Mouse (Mus musculus) CH12.LX (cell line): Measurements from ENCODE around the gene Prom1. TPM values are rescaled to one million over a fixed set of nuclear protein-coding genes. Genes with fewer than 3 reads are reported as not detected.

Experiments
- DNase-seq: peaks from one replicate; pipeline ENCODE4 v3.0.0-alpha.2; 2013; ENCODE audit errors: extremely low read depth
- H3K27ac ChIP-seq: 2 replicates; pipeline ENCODE4 v1.5.1; 2012; ENCODE audit warnings: low read depth, mild to moderate bottlenecking, control low read depth, moderate library complexity; ENCODE audit not compliant: insufficient read depth
- H3K27me3 ChIP-seq: replicated peaks from 2 replicates; pipeline ENCODE3; 2012; ENCODE audit warnings: inconsistent platforms
- H3K36me3 ChIP-seq, 2 experiments: replicated peaks in 1 of 2; 2 replicates each; pipeline versions ENCODE3 to v1.6.1; 2012; ENCODE audit warnings: inconsistent platforms in 1 of 2, low read length in 1 of 2, mild to moderate bottlenecking in 1 of 2, mixed read lengths in 1 of 2, moderate library complexity in 1 of 2; ENCODE audit not compliant: control insufficient read depth in 1 of 2, insufficient read depth in 1 of 2
- H3K4me1 ChIP-seq, 2 experiments: 2 replicates each; pipeline ENCODE4 v1.6.1; 2012; ENCODE audit warnings: inconsistent platforms in 1 of 2, moderate library complexity in 1 of 2; ENCODE audit not compliant: insufficient read depth in 2 of 2, control insufficient read depth in 1 of 2
- H3K4me2 ChIP-seq: 2 replicates; pipeline ENCODE4 v1.6.1; 2012; ENCODE audit warnings: low read depth, mild to moderate bottlenecking, control low read depth; ENCODE audit not compliant: poor library complexity, insufficient read depth, severe bottlenecking
- H3K4me3 ChIP-seq, 3 experiments: fragments of 150-350 bp in 1 of 3; sonication (generic) in 1 of 3; replicated peaks in 1 of 3; 2 replicates each; pipeline versions ENCODE3 to v1.5.1; 2011 to 2012; ENCODE audit warnings: low read depth in 2 of 3, low read length in 2 of 3, mild to moderate bottlenecking in 2 of 3, moderate library complexity in 2 of 3, control low read depth in 1 of 3, improper control_type of control experiment in 1 of 3, inconsistent platforms in 1 of 3, mixed read lengths in 1 of 3; ENCODE audit not compliant: poor library complexity in 1 of 3
- H3K79me2 ChIP-seq: replicated peaks from 2 replicates; pipeline ENCODE4 v1.6.1; 2012; ENCODE audit warnings: mild to moderate bottlenecking, moderate library complexity; ENCODE audit not compliant: control insufficient read depth, poor library complexity, insufficient read depth, severe bottlenecking; ENCODE audit errors: extremely low read depth
- H3K9ac ChIP-seq: 2 replicates; pipeline ENCODE4 v1.6.1; 2012; ENCODE audit warnings: low read depth, mild to moderate bottlenecking, control low read depth, moderate library complexity; ENCODE audit not compliant: insufficient read depth
- H3K9me3 ChIP-seq: replicated peaks from 2 replicates; pipeline ENCODE3; 2012; ENCODE audit warnings: low read length, inconsistent platforms, mixed read lengths
- BHLHE40 ChIP-seq: IDR thresholded peaks from 2 replicates; pipeline ENCODE4 v1.6.1; 2011; ENCODE audit warnings: mild to moderate bottlenecking, low read depth, low read length, improper control_type of control experiment
- CTCF ChIP-seq, 2 experiments: IDR thresholded peaks in 1 of 2; conservative IDR thresholded peaks in 1 of 2; 2 replicates each; pipeline ENCODE4 v1.5.1; 2011 to 2012; ENCODE audit warnings: low read depth in 2 of 2, low read length in 2 of 2, improper control_type of control experiment in 1 of 2, inconsistent platforms in 1 of 2, mild to moderate bottlenecking in 1 of 2, moderate library complexity in 1 of 2
- GABPA ChIP-seq: IDR thresholded peaks from 2 replicates; pipeline ENCODE4 v1.6.1; 2012; ENCODE audit warnings: low read depth, low read length, improper control_type of control experiment, inconsistent platforms; ENCODE audit not compliant: insufficient replicate concordance
- JUND ChIP-seq: conservative IDR thresholded peaks from 2 replicates; pipeline ENCODE4 v1.6.1; 2011; ENCODE audit warnings: low read depth, low read length, improper control_type of control experiment
- KAT2A ChIP-seq: IDR thresholded peaks from 2 replicates; pipeline ENCODE4 v1.6.1; 2012; ENCODE audit warnings: low read length, improper control_type of control experiment, inconsistent platforms; ENCODE audit not compliant: insufficient replicate concordance
- MAX ChIP-seq: IDR thresholded peaks from 2 replicates; pipeline ENCODE4 v1.6.1; 2011; ENCODE audit warnings: low read length, improper control_type of control experiment
- MXI1 ChIP-seq: IDR thresholded peaks from 2 replicates; pipeline ENCODE4 v1.6.1; 2011; ENCODE audit warnings: mild to moderate bottlenecking, low read depth, low read length, improper control_type of control experiment
- NELFE ChIP-seq: IDR thresholded peaks from 2 replicates; pipeline ENCODE4 v1.6.1; 2011; ENCODE audit warnings: low read depth, low read length, improper control_type of control experiment
- NRF1 ChIP-seq: IDR thresholded peaks from 2 replicates; pipeline ENCODE4 v1.6.1; 2014; ENCODE audit warnings: low read depth, mild to moderate bottlenecking, inconsistent platforms, low read length, improper control_type of control experiment, moderate library complexity
- RAD21 ChIP-seq: IDR thresholded peaks from 2 replicates; pipeline ENCODE4 v1.6.1; 2011; ENCODE audit warnings: low read depth, mild to moderate bottlenecking, low read length, improper control_type of control experiment, moderate library complexity
- SIN3A ChIP-seq: IDR thresholded peaks from 2 replicates; pipeline ENCODE4 v1.6.1; 2012; ENCODE audit warnings: low read length, improper control_type of control experiment, inconsistent platforms
- SMC3 ChIP-seq: IDR thresholded peaks from 2 replicates; pipeline ENCODE4 v1.6.1; 2011; ENCODE audit warnings: low read depth, low read length, improper control_type of control experiment
- UBTF ChIP-seq: IDR thresholded peaks from 2 replicates; pipeline ENCODE4 v1.6.1; 2012; ENCODE audit warnings: low read depth, mild to moderate bottlenecking, inconsistent platforms, low read length, improper control_type of control experiment, moderate library complexity
- ZC3H11A ChIP-seq: IDR thresholded peaks from 2 replicates; pipeline ENCODE4 v1.6.1; 2012; ENCODE audit warnings: low read depth, mild to moderate bottlenecking, inconsistent platforms, low read length, improper control_type of control experiment
- ZNF384 ChIP-seq: IDR thresholded peaks from 2 replicates; pipeline ENCODE4 v1.6.1; 2012; ENCODE audit warnings: low read depth, low read length, improper control_type of control experiment, inconsistent platforms
- dilution Hi-C: fragments of 300-500 bp; cut with MboI; formaldehyde crosslinking; loops from 2 replicates; pipeline ENCODE4 v1.14.3; 2020; ENCODE audit warnings: low sequenced_read_pairs; ENCODE audit not compliant: extremely low pct_unique_long_range_greater_than_20kb, extremely low pct_ligation_motif_present
- in situ Hi-C: fragments of 300-500 bp; cut with MboI; formaldehyde crosslinking; loops from 3 replicates; pipeline ENCODE4 v1.14.3; 2019; ENCODE audit warnings: low sequenced_read_pairs, low pct_ligation_motif_present, low pct_unique_long_range_greater_than_20kb, mixed read lengths
- polyA plus RNA-seq: library from polyadenylated mRNA; unstranded; fragments of >175 nt; gene quantifications from 2 replicates; pipeline ENCODE4 v1.2.1, GENCODE M21; 2012; ENCODE audit warnings: low read depth; ENCODE audit not compliant: insufficient read length
- total RNA-seq, 2 experiments: library from RNA; depleted of rRNA; stranded (reverse); fragments of 300-350 nt in 1 of 2; fragments of >200 nt in 1 of 2; gene quantifications; 2 replicates each; pipeline ENCODE4 v1.2.3; 2012 to 2014

The Prom1 gene
- total and polyA plus RNA-seq, 3 experiments = 0.13 to 0.39 (median 0.21) TPM

DNA sequence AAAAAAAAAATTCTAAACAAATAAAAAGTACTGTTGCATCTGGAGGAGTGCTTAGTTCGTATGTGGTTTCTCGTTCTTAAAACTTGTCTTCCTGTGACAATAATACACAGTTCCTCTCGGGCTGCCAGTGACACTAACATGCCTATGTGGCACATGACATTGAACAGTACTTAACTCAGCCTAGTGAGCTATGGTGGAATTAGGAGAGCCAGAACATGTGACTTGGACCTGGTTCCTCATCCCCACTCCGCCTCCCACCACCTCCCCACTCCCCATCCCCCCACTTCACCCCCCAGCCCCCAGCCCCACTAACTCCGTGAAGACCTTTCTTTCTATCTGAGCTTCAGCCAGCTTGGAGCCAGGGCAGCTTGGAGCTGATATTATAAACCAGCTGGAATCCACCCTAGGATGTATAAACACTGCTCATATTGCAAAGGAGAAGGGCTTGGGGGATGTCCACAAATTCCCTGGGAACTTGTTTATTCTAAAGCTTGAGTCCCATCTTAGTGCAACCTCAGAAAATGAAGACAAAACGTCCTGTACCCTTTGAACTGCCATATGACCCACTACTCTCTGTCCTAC lies 52.3 kb downstream of the Prom1 start:
- no peak overlapping the region for H3K4me2 ChIP-seq
- no peak for DNase-seq
- H3K27ac ChIP-seq = no peak overlapping the region
- H3K27me3 ChIP-seq = no peaks in the 10 kb centered on the region
- in situ Hi-C loops = no loop called here
- H3K79me2 ChIP-seq = no peaks in the 10 kb centered on the region
- TF ChIP-seq MXI1 (no peak), MAX (no peak), KAT2A (no peak), SMC3 (no peak), GABPA (no peak), NRF1 (no peak), BHLHE40 (no peak), JUND (no peak), UBTF (no peak)
- no peaks in the 10 kb centered on the region for H3K9me3 ChIP-seq
- H3K4me1 ChIP-seq = peaks cover 0 to 12% of the 10 kb centered on the region in 2 experiments; a peak in 2 of 4 replicates
- no peak overlapping the region for H3K9ac ChIP-seq
- H3K36me3 ChIP-seq = no peaks in the 10 kb centered on the region
- no peak overlapping the region for H3K4me3 ChIP-seq
- dilution Hi-C loops = no loop called here

DNA sequence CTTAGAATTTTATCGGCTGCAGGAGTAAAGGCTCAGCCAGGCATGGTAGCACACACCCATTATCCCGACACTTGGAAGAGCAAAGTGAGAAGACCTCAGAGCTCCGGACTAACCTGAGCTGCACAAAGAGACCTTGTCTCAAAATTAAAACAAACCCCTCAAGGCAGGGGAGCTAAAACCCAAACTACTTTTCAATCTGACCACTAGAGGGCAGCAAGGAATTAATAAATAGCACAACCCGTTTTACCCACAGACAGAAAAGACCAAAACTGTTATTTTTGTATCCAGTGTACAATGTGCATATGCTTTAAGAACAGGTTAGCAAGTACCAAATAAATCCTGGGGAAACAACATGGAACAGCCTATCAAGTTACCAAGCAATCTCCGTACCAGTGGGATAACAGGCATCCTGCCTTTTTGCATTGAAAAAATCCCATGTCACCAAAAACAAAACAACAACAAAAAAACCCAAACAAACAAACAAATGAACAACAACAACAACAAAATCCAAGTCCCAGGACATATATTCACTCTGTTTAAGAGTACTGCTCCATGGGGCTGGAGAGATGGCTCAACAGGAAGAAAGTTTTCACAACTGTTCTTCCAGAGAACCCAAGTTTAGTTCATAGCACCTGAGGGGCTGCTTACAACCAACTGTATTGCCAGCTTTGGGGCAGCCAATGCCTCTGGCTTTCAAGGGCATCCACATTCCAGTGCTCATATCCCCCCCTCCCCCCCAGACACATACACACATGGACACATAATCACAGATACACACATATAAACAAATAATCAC lies 53.1 kb downstream of the Prom1 start:
- Histone ChIP-seq H3K9ac (no peak overlapping the region), H3K27ac (no peak overlapping the region), H3K4me1 (peaks cover 0 to 12% of the 10 kb centered on the region in 2 experiments; a peak in 2 of 4 replicates), H3K36me3 (no peaks in the 10 kb centered on the region), H3K9me3 (no peaks in the 10 kb centered on the region), H3K4me3 (no peak overlapping the region), H3K27me3 (no peaks in the 10 kb centered on the region), H3K4me2 (no peak overlapping the region), H3K79me2 (no peaks in the 10 kb centered on the region)
- in situ Hi-C loops = no loop called here
- peak; percentile 56 to 86; a peak in 3 of 4 replicates for TF ChIP-seq CTCF (conservative IDR thresholded peaks at IDR 0.05 in 1 of 2, IDR thresholded peaks at IDR 0.05 in 1 of 2; ENCODE audit: low read depth in 2 of 2, low read length in 2 of 2)
- 0 out of 2 replicates have a peak, but pooled peaks have one; percentile 21 for TF ChIP-seq JUND
- 0 out of 2 replicates have a peak, but pooled peaks have one; percentile 11 for TF ChIP-seq SIN3A
- peak; percentile 83 for TF ChIP-seq SMC3
- peak; percentile 91 for TF ChIP-seq RAD21
- TF ChIP-seq NELFE = no peak
- TF ChIP-seq ZC3H11A = peak; percentile 65; the same call in 1 of the 2 replicates
- no peak for TF ChIP-seq ZNF384
- dilution Hi-C loops = no loop called here
- DNase-seq = peak; percentile 65
